Mouse (Mus musculus): Measurements from ENCODE around the gene 1700001O22Rik. TPM values are rescaled to one million over a fixed set of nuclear protein-coding genes. Genes with fewer than 3 reads are reported as not detected.

The 1700001O22Rik gene
- 3.9 and 4.3 TPM in 2 replicates for polyA plus RNA-seq (2014; fragmentation: Nextera tagmentation; extraction: Ambion mirVana)

DNA sequence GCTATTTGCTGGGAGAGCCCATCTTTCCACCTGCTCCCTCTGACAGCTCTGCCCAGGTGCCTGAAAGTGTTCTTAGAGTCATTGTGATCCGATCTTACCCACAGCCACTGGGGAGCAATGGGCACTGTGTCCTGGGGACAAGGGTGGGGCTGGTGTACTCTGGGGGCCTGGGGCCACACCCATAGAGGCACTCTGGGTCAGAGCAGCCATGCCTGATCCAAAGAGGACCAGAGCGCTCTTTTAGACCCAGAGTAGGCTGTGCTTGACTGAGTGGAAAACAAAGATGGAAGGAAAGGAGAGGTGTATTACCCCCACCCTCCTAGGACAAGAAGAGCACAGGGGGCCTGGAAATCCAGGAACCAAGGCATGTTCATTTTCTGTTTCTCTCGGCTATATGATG, at the start of gene 1700001O22Rik:
Gene 1700001O22Rik, minus strand, starts transcription at position 58 of the 400 bp plus-strand sequence.
- WGBS = 83% methylated on average over 3 of the region's 3 CpGs
- Histone ChIP-seq H3K9ac (no peak within 1 kb of the TSS), H3K27me3 (ENCODE audit: insufficient read depth, low read length) (peaks cover 18% of the 10 kb centered on the region), H3K4me3 (ENCODE audit: low read depth, low read length) (no peak within 1 kb of the TSS), H3K9me3 (ENCODE audit: low read depth, low read length) (no peaks in the 10 kb centered on the region), H3K27ac (ENCODE audit: low read depth) (no peak within 1 kb of the TSS), H3K36me3 (ENCODE audit: insufficient read depth) (no peaks in the 10 kb centered on the region), H3K4me2 (no peak within 1 kb of the TSS), H3K4me1 (ENCODE audit: insufficient read depth) (peaks cover 3% of the 10 kb centered on the region; the same call in 1 of the 2 replicates)
- TF ChIP-seq CTCF (IDR thresholded peaks at IDR 0.05; ENCODE audit: low read depth) = no peak
- DNase-seq (no peak), ATAC-seq (ENCODE audit: insufficient read depth) (no peak)

- H3K9me3 ChIP-seq (ENCODE audit: low read depth, low read length) = no peaks in the 10 kb centered on the region
- H3K4me1 ChIP-seq (ENCODE audit: insufficient read depth) = peaks cover 13% of the 10 kb centered on the region
- ATAC-seq (ENCODE audit: insufficient read depth) (no peak), DNase-seq (peak; percentile 49)
- H3K4me2 ChIP-seq = peak overlapping the region; percentile 22
- 17% methylated on average over 20 of the region's 20 CpGs for WGBS
- H3K27ac ChIP-seq (ENCODE audit: low read depth) = no peak overlapping the region
- no peaks in the 10 kb centered on the region for H3K27me3 ChIP-seq (ENCODE audit: insufficient read depth, low read length)
- no peak for TF ChIP-seq CTCF (IDR thresholded peaks at IDR 0.05; ENCODE audit: low read depth)
- no peak overlapping the region for H3K4me3 ChIP-seq (ENCODE audit: low read depth, low read length)
- H3K9ac ChIP-seq = peak overlapping the region; percentile 11; the same call in 1 of the 2 replicates
- H3K36me3 ChIP-seq (ENCODE audit: insufficient read depth) = no peaks in the 10 kb centered on the region
These were observed 49.4 kb upstream of the 1700001O22Rik start for GRCm38 (mm10) chr2:30852771-30853313.

DNA sequence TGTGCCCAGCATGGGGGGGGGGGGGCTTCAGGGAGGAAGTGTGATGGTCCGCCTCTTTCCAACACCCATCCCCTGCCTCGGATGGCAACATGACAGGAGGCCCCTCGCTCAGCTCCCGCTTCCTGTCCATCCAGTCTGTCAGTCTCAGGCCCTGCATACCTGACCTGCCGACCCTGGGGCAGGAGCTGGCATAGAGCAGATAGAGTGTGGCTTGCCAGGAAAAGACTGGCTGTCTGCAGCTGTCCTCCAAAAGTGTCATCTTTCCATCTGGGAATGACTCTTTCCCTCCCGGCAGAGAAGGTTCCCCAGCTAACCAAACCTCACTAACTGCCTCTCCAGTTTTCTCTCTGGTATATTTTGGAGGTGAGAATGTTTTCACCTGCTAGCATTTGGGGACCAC, 47.1 kb upstream of the 1700001O22Rik start:
- WGBS = 16% methylated on average over 6 of the region's 6 CpGs
- H3K36me3 ChIP-seq (ENCODE audit: insufficient read depth) = no peaks in the 10 kb centered on the region
- no peak overlapping the region for H3K27ac ChIP-seq (ENCODE audit: low read depth)
- no peak overlapping the region for H3K4me3 ChIP-seq (ENCODE audit: low read depth, low read length)
- no peak for TF ChIP-seq CTCF (IDR thresholded peaks at IDR 0.05; ENCODE audit: low read depth)
- H3K4me2 ChIP-seq = no peak overlapping the region
- H3K9me3 ChIP-seq (ENCODE audit: low read depth, low read length) = no peaks in the 10 kb centered on the region
- H3K27me3 ChIP-seq (ENCODE audit: insufficient read depth, low read length) = peaks cover 16% of the 10 kb centered on the region; the same call in 1 of the 2 replicates
- no peak for ATAC-seq (ENCODE audit: insufficient read depth)
- H3K4me1 ChIP-seq (ENCODE audit: insufficient read depth) = peaks cover 21% of the 10 kb centered on the region
- DNase-seq = no peak
- H3K9ac ChIP-seq = no peak overlapping the region; the same call in 1 of the 2 replicates

GRCm38 (mm10) chr2:30848184-30848583, 44.7 kb upstream of the 1700001O22Rik start:
- H3K4me1 ChIP-seq (ENCODE audit: insufficient read depth) = peaks cover 21% of the 10 kb centered on the region
- ATAC-seq (ENCODE audit: insufficient read depth) = no peak

GRCm38 (mm10) chr2:30846723-30847122, 43.3 kb upstream of the 1700001O22Rik start:
- Histone ChIP-seq H3K9ac (no peak overlapping the region), H3K27ac (ENCODE audit: low read depth) (no peak overlapping the region; the same call in 1 of the 2 replicates), H3K27me3 (ENCODE audit: insufficient read depth, low read length) (peaks cover 32% of the 10 kb centered on the region), H3K9me3 (ENCODE audit: low read depth, low read length) (no peaks in the 10 kb centered on the region), H3K4me2 (peak overlapping the region; percentile 83), H3K4me1 (ENCODE audit: insufficient read depth) (peaks cover 16% of the 10 kb centered on the region), H3K36me3 (ENCODE audit: insufficient read depth) (no peaks in the 10 kb centered on the region), H3K4me3 (ENCODE audit: low read depth, low read length) (peak overlapping the region; percentile 64; the same call in 1 of the 2 replicates)
- no peak for ATAC-seq (ENCODE audit: insufficient read depth)
- WGBS = 5% methylated on average over 6 of the region's 6 CpGs
- no peak for TF ChIP-seq CTCF (IDR thresholded peaks at IDR 0.05; ENCODE audit: low read depth)
- DNase-seq = peak; percentile 39

More at GRCm38 (mm10) chr2:30848184-30848583, 44.7 kb upstream of the 1700001O22Rik start:
- no peak for DNase-seq
- Histone ChIP-seq H3K27me3 (ENCODE audit: insufficient read depth, low read length) (peaks cover 32% of the 10 kb centered on the region), H3K27ac (ENCODE audit: low read depth) (no peak overlapping the region), H3K9me3 (ENCODE audit: low read depth, low read length) (no peaks in the 10 kb centered on the region), H3K4me3 (ENCODE audit: low read depth, low read length) (no peak overlapping the region), H3K4me2 (no peak overlapping the region), H3K36me3 (ENCODE audit: insufficient read depth) (no peaks in the 10 kb centered on the region), H3K9ac (no peak overlapping the region)
- TF ChIP-seq CTCF (IDR thresholded peaks at IDR 0.05; ENCODE audit: low read depth) = no peak
- 45% methylated on average over 8 of the region's 8 CpGs for WGBS

DNA sequence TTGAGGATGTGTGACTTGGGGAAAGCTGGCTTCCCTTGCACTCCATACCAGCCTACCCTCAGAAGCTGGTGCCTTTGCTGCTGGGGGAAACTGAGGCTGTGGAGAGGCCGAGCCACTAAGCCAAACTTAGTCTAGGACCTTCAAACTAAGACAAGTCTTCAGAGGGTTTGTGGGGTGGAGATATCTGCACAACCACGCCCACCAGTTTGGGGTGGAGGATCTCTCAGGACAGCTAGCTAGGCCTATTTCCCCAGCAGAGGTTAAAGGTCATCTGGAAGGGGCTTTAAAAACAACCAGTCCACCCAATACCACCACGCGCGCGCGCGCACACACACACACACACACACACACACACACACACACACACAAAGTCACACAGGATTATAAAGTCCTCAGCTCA, 42.8 kb upstream of the 1700001O22Rik start:
- Histone ChIP-seq H3K9ac (peak overlapping the region; percentile 71; the same call in 1 of the 2 replicates), H3K27ac (ENCODE audit: low read depth) (no peak overlapping the region), H3K4me2 (peak overlapping the region; percentile 83), H3K36me3 (ENCODE audit: insufficient read depth) (no peaks in the 10 kb centered on the region), H3K4me3 (ENCODE audit: low read depth, low read length) (peak overlapping the region; percentile 64), H3K4me1 (ENCODE audit: insufficient read depth) (peaks cover 16% of the 10 kb centered on the region), H3K27me3 (ENCODE audit: insufficient read depth, low read length) (peaks cover 32% of the 10 kb centered on the region), H3K9me3 (ENCODE audit: low read depth, low read length) (no peaks in the 10 kb centered on the region)
- ATAC-seq (ENCODE audit: insufficient read depth) (no peak), DNase-seq (no peak)
- TF ChIP-seq CTCF (IDR thresholded peaks at IDR 0.05; ENCODE audit: low read depth) = no peak
- WGBS = 28% methylated on average over 8 of the region's 8 CpGs

- under 1% methylated on average over 75 of the region's 80 CpGs for WGBS
- Histone ChIP-seq H3K4me1 (ENCODE audit: insufficient read depth) (peaks cover 13% of the 10 kb centered on the region), H3K9ac (peak overlapping the region; percentile 71), H3K4me2 (peak overlapping the region; percentile 83), H3K4me3 (ENCODE audit: low read depth, low read length) (peak overlapping the region; percentile 64), H3K27ac (ENCODE audit: low read depth) (peak overlapping the region; percentile 42; the same call in 1 of the 2 replicates), H3K36me3 (ENCODE audit: insufficient read depth) (no peaks in the 10 kb centered on the region), H3K27me3 (ENCODE audit: insufficient read depth, low read length) (peaks cover 32% of the 10 kb centered on the region), H3K9me3 (ENCODE audit: low read depth, low read length) (no peaks in the 10 kb centered on the region)
- DNase-seq = peak; percentile 64
- peak; percentile 55 for ATAC-seq (ENCODE audit: insufficient read depth)
- no peak for TF ChIP-seq CTCF (IDR thresholded peaks at IDR 0.05; ENCODE audit: low read depth)
These were observed 42.0 kb upstream of the 1700001O22Rik start for GRCm38 (mm10) chr2:30845152-30846070.
